Mouse (Mus musculus) urinary bladder, postnatal 0 days (tissue): ENCODE measurements around the gene Aak1. TPM values are rescaled to one million over a fixed set of nuclear protein-coding genes. Genes with fewer than 3 reads are reported as not detected.

Experiments
- polyA plus RNA-seq: library from polyadenylated mRNA; unstranded; fragments of >200 nt; fragmentation: Nextera tagmentation; extraction: Ambion mirVana; gene quantifications from 2 replicates; pipeline ENCODE4 v1.2.1, GENCODE M21; 2015

Gene Aak1
- polyA plus RNA-seq: 10.3 and 14.0 TPM in 2 replicates

DNA sequence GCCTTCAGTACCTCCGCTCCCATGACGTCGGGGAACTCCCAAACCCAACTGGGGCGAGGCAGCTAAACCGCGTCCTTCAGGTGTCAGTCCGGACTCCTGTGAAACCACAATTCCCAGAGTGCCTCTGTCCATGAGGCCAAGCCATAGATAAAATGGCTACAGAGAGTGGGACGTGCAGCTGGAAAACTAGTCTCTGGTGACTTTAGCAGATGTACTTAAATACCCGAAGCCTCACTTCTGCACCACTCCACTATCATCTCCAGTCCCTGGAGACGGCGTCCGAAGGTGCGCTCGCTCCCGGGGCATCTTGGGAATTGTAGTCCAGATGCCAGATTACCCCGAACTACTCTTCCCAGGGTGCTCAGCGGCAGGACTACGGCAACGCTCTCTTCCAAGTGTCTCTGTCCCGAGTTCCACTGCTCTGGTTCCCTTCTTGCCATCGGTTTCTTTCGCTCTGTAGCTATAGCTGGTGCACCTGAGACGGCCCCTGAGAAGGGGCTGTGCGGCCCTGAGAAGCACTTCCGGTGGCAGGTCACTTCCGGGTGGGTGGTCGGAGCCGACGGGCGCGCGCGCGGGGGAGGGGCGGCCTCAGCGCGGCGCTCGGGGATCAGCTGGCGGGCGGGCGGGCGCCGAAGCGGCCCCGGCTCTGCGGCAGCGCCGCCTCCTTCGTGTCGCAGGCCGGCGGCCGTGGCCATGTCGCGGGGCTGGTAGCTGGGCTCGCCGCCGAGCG is at the start of gene Aak1:
Aak1 (plus strand) TSS at position 603 of the 730 bp plus-strand sequence.

GRCm38 (mm10) chr6:87008887-87009286 is 159.6 kb downstream of the Aak1 start, which contains the start of gene Nfu1:
TSS of gene Nfu1 (plus strand) at chr6:87009236.

GRCm38 (mm10) chr6:87042337-87043130 is 193.2 kb downstream of the Aak1 start, which contains the start of gene Gfpt1:
TSS of gene Gfpt1 (plus strand) at chr6:87042846.

Other genes with a start within 250 kb of the Aak1 start
- gene Asprv1, start 221.4 kb upstream of the Aak1 start, polyA plus RNA-seq: 0.73 and 1.9 TPM in 2 replicates
- 4.6 and 5.9 TPM in 2 replicates for gene Mxd1, start 180.4 kb upstream of the Aak1 start, polyA plus RNA-seq
- 107 and 125 TPM in 2 replicates for gene Snrnp27, start 165.0 kb upstream of the Aak1 start, polyA plus RNA-seq
- gene Gmcl1, start 116.1 kb upstream of the Aak1 start, polyA plus RNA-seq: 11.6 and 12.1 TPM in 2 replicates
- gene Anxa4, start 55.9 kb upstream of the Aak1 start, polyA plus RNA-seq: 62.0 and 66.1 TPM in 2 replicates
- 79.4 and 86.7 TPM in 2 replicates for gene Nfu1, start 159.7 kb downstream of the Aak1 start, polyA plus RNA-seq
- gene Gfpt1, start 193.3 kb downstream of the Aak1 start, polyA plus RNA-seq: 12.4 and 14.7 TPM in 2 replicates